Mouse (Mus musculus) G1E (cell line): ENCODE data around the gene Stk32c.

Source experiments
- CTCF ChIP-seq: IDR thresholded peaks from 2 replicates; pipeline ENCODE4 v1.5.1; 2012; ENCODE audit warnings: low read depth, low read length, inconsistent platforms, mixed read lengths
- TAL1 ChIP-seq: conservative IDR thresholded peaks from 2 replicates; pipeline ENCODE4 v1.6.1; 2012; ENCODE audit warnings: low read depth, low read length, inconsistent platforms, mixed read lengths

DNA sequence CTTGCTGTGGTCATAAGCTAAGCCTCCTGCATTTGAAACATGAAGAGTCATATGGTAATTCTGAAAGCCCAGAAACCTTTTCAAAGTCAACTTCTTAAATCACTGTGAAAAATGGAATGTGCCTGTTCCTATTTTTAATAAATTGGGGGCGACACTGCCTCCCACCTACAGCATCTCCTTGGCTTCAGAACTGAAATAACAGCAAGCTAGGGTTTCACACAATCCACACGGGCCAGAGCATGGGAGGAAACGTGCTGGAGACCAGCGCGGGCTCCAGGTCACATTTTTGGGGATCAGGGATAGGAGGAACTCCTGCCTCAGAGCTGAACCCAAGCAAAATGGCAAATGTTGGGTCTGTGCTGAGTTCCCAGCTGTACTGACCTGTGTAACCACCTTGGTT, 33.8 kb downstream of the Stk32c start:
- TF ChIP-seq CTCF = no peak
- TF ChIP-seq TAL1 = no peak
